Mouse (Mus musculus): ENCODE measurements around the gene Fam98a.

The Fam98a gene

GRCm38 (mm10) chr17:75551512-75552400 is at the start of gene Fam98a:
TSS of gene Fam98a (minus strand) at chr17:75551946.
- peak; percentile 96 for DNase-seq (ENCODE audit: low spot score)

- DNase-seq (ENCODE audit: low spot score), result no peak
These were observed 46.9 kb upstream of the Fam98a start for GRCm38 (mm10) chr17:75598652-75599051.

GRCm38 (mm10) chr17:75582738-75583137 is 31.0 kb upstream of the Fam98a start:
- DNase-seq (ENCODE audit: low spot score), result no peak

GRCm38 (mm10) chr17:75575608-75576007 is 23.9 kb upstream of the Fam98a start:
- no peak for DNase-seq (ENCODE audit: low spot score)

- no peak for DNase-seq (ENCODE audit: low spot score)
These were observed 6.3 kb upstream of the Fam98a start for GRCm38 (mm10) chr17:75558041-75558440.

- no peak for DNase-seq (ENCODE audit: low spot score)
These were observed 5.3 kb upstream of the Fam98a start for GRCm38 (mm10) chr17:75557031-75557430.

GRCm38 (mm10) chr17:75550771-75551413 is 854 bp downstream of the Fam98a start:
- no peak for DNase-seq (ENCODE audit: low spot score)

- DNase-seq (ENCODE audit: low spot score), result peak; percentile 57
These were observed 7.5 kb downstream of the Fam98a start for GRCm38 (mm10) chr17:75544262-75544661.

GRCm38 (mm10) chr17:75543434-75543833 is 8.3 kb downstream of the Fam98a start:
- peak; percentile 33 for DNase-seq (ENCODE audit: low spot score)

- no peak for DNase-seq (ENCODE audit: low spot score)
These were observed 11.9 kb downstream of the Fam98a start for GRCm38 (mm10) chr17:75539841-75540240.

- DNase-seq (ENCODE audit: low spot score), result no peak
These were observed 12.6 kb downstream of the Fam98a start for GRCm38 (mm10) chr17:75539130-75539529.

GRCm38 (mm10) chr17:75538431-75538830 is 13.3 kb downstream of the Fam98a start:
- no peak for DNase-seq (ENCODE audit: low spot score)

GRCm38 (mm10) chr17:75537050-75537445 is 14.7 kb downstream of the Fam98a start:
- DNase-seq (ENCODE audit: low spot score), result no peak

GRCm38 (mm10) chr17:75536396-75537049 is 15.2 kb downstream of the Fam98a start:
- DNase-seq (ENCODE audit: low spot score), result no peak

- no peak for DNase-seq (ENCODE audit: low spot score)
These were observed 16.1 kb downstream of the Fam98a start for GRCm38 (mm10) chr17:75535612-75536011.

GRCm38 (mm10) chr17:75534314-75535020 is 17.3 kb downstream of the Fam98a start:
- no peak for DNase-seq (ENCODE audit: low spot score)

- DNase-seq (ENCODE audit: low spot score), result no peak
These were observed 19.2 kb downstream of the Fam98a start for GRCm38 (mm10) chr17:75532469-75532986.

- DNase-seq (ENCODE audit: low spot score), result no peak
These were observed 22.4 kb downstream of the Fam98a start for GRCm38 (mm10) chr17:75529222-75529935.

GRCm38 (mm10) chr17:75526411-75526810 is 25.3 kb downstream of the Fam98a start:
- DNase-seq (ENCODE audit: low spot score), result no peak

GRCm38 (mm10) chr17:75523812-75524211 is 27.9 kb downstream of the Fam98a start:
- DNase-seq (ENCODE audit: low spot score), result no peak
